Mouse (Mus musculus): ENCODE measurements at regions not wholly inside any gene's neighbourhood (a gene's known extent, or its start where the extent isn't known, plus 50 kb on each side); places are given as distances from the start of the nearest gene placed in this dataset.

DNA sequence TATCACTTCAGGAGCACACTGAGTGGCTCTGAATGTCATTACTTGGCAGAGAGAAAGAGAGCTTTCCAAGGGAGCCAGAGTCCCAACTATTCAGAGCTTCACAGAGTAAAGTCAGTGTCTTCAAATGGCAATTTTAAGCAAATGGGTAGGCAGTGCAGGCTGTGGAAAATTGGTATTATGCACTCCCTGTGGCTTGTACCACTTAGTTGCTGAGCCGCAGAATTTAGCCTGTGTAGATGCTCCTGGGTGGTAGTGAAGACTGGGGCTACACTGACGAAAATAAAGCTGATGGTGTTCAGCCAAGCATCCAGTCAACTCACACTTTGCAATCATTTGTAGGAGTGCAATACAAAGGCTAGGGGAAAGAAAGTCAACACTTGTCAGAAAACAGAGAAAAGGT lies 2114.4 kb downstream of the Pcdh9 start:
- peak in 1 of 2 experiments; percentile 5 for DNase-seq (ENCODE audit: low spot score in 2 of 2)
